Mouse (Mus musculus): Measurements from ENCODE around the gene Pde4d. TPM values are rescaled to one million over a fixed set of nuclear protein-coding genes. Genes with fewer than 3 reads are reported as not detected.
"Not testable (repeated sequence)": the region's sequence is repeated elsewhere in the genome, so short reads cannot be mapped to it uniquely, and the experiment has no call there.

The Pde4d gene
- polyA plus RNA-seq, 1 experiment from 2014 or later = 16.7 TPM

DNA sequence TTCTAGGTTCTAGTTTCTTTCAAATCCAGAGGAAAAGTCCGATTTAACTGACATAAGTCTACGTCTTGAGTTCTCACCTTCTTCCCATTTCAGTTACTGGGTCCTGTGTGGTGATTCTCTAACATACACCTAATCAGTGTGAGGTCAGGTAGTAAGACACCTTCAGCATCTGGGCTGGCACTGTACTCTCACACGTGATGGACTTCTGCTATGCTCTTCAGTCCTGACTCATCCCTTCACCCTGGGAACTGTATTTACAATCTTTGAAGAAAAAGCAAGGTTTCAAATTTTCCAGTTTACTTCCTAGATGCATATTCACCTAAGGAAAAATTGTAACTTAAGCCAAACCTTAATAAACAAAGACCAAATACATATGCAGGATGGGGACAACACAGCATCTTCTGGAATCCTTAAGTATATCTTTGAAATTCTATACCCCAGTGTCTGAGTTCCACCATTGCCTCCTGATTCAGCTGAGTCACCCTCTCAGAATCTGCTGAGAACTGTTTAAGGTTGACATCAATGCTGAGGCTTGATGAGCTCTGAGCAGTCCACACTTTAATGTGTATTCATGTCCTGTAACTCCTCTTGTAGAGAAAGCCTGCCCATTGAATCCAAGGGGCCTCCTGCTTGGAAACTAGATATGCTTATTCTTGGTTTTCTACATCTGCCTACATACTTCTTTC is 301.6 kb downstream of the Pde4d start:
- H3K27ac ChIP-seq = no peak overlapping the region
- 81% methylated on average over 3 of the region's 3 CpGs for WGBS
- no peaks in the 10 kb centered on the region for H3K27me3 ChIP-seq
- no peaks in the 10 kb centered on the region for H3K36me3 ChIP-seq
- no peak overlapping the region for H3K9ac ChIP-seq
- ATAC-seq (replicated peaks; ENCODE audit: low FRiP score) = no peak
- no peak overlapping the region for H3K4me3 ChIP-seq (replicated peaks)
- no peaks in the 10 kb centered on the region for H3K9me3 ChIP-seq (replicated peaks)
- H3K4me2 ChIP-seq = no peak overlapping the region
- H3K4me1 ChIP-seq = no peaks in the 10 kb centered on the region

DNA sequence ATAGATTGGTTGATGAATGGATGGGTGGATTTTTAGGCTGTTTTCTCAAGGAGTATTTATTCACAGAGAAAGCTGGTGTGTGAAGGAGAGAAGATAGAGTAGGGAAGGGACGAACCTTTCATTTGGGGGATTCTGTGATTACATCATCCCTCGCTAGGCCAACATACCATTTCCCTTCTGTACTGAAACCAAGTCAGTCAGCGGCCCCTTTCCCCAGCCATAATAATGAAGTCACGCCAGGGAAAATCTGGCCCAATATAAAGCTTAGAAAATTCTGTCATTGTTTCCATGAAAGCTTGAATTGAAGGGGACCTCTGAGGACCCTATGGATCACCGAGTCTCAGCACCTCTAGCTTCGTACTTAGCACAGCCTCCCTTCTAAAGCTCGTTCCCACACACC is 307.7 kb downstream of the Pde4d start:
- Histone ChIP-seq H3K4me2 (no peak overlapping the region), H3K9me3 (replicated peaks) (no peaks in the 10 kb centered on the region), H3K27me3 (no peaks in the 10 kb centered on the region), H3K27ac (no peak overlapping the region), H3K9ac (no peak overlapping the region), H3K36me3 (no peaks in the 10 kb centered on the region), H3K4me1 (no peaks in the 10 kb centered on the region), H3K4me3 (replicated peaks) (no peak overlapping the region)
- ATAC-seq (replicated peaks; ENCODE audit: low FRiP score) = no peak
- WGBS = 90% methylated on average over 7 of the region's 7 CpGs

DNA sequence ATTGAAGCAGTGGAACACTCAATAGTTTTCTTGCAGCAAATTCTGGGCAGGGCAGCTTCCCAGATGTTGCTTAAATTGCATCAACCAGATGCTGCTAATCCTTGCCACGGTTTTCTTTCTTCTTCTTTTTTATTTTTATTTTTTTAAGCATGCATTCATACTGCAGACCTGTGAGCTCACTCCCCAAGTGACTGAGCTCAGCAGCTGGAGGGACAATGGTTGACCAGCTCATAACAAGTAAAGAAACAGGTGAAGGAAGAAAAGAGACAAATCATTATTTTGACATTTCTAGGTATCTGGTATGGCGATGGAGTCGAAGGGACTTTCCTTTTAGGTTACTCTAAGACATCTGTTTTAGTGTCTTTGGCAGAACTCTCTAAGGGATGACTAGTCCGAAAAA is 308.6 kb downstream of the Pde4d start:
- Histone ChIP-seq H3K27ac (no peak overlapping the region), H3K9me3 (replicated peaks) (no peaks in the 10 kb centered on the region), H3K4me3 (replicated peaks) (no peak overlapping the region), H3K4me1 (no peaks in the 10 kb centered on the region), H3K9ac (no peak overlapping the region), H3K4me2 (no peak overlapping the region), H3K27me3 (no peaks in the 10 kb centered on the region), H3K36me3 (no peaks in the 10 kb centered on the region)
- 84% methylated on average over 4 of the region's 4 CpGs for WGBS
- no peak for ATAC-seq (replicated peaks; ENCODE audit: low FRiP score)

DNA sequence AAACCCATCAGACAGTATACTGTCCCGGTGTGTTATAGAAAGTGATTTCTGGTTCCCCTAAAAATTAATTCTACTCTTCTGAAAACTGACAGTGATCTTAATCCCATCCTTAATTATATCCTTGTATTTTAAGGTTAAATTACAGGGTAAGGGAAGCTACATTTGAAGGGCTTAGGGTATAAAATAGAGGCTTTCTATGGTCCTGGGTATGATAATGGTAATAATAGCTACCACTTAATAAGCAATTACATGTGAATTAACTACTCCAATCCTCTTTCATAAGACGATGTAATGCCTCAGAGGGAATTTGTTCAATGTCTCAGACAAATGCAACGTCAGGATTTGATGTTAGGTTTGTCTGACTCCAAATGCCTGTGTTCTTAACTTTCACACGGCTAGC is 309.4 kb downstream of the Pde4d start:
- ATAC-seq (replicated peaks; ENCODE audit: low FRiP score) = no peak
- WGBS = 87% methylated on average over 4 of the region's 4 CpGs
- Histone ChIP-seq H3K27me3 (no peaks in the 10 kb centered on the region), H3K4me1 (no peaks in the 10 kb centered on the region), H3K27ac (no peak overlapping the region), H3K9me3 (replicated peaks) (no peaks in the 10 kb centered on the region), H3K36me3 (no peaks in the 10 kb centered on the region), H3K4me3 (replicated peaks) (no peak overlapping the region), H3K9ac (no peak overlapping the region), H3K4me2 (no peak overlapping the region)

DNA sequence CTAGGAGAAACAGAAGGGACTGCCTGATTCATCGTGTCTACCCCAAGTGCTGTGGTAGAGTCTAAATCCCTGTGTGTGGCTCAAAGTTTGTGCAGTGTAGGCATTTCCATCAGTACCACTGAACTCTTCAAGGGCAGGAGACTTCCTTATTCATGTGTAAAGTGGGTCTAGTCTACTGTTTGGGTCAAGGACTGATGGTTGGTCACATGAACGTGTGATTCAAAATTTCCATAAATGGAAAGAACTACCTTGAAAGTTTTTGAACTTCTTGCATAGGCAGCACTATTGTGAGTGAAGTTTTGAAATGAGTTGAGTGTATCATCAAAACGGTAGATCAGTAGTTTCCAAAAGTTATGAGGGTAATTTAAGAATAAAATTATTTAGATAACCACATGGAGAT is 313.5 kb downstream of the Pde4d start:
- Histone ChIP-seq H3K4me2 (no peak overlapping the region), H3K27me3 (no peaks in the 10 kb centered on the region), H3K9ac (no peak overlapping the region), H3K27ac (no peak overlapping the region), H3K9me3 (replicated peaks) (no peaks in the 10 kb centered on the region), H3K4me1 (no peaks in the 10 kb centered on the region), H3K36me3 (no peaks in the 10 kb centered on the region), H3K4me3 (replicated peaks) (no peak overlapping the region)
- ATAC-seq (replicated peaks; ENCODE audit: low FRiP score) = no peak
- WGBS = 83% methylated on average over 3 of the region's 3 CpGs

DNA sequence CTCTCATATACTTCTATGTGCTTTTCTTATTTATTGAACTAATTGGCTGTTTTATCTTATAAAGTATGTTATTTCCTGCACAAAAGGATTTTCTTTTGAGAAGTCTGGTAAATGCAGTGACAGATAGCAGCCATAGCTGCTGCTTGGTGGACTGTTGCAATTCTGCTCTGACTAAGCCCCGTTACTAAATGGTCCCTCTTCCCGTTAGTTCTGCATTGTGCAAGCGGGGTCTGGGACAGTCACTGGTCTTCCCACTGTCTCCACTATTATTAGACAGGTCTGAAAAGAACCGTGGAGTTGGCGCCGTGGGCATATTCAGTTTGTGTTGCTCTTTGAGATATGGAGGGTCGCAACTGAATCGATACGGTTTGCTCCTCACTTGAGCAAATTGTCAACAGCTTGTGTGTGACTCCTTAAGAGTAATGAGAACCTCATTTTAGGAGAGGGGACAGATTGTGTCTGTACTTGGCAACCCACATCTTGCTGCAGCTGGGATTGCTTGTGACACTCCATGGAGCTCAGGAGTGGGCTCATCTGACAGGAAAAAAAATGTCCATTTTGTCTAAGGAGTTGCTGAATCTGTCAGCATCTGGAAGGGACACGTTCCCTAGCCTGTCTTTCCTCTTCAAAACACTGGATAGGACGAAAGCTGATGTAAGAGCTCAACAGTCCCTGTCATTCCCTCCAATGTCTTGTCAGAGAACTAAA is 316.4 kb downstream of the Pde4d start:
- no peak for ATAC-seq (replicated peaks; ENCODE audit: low FRiP score)
- Histone ChIP-seq H3K36me3 (no peaks in the 10 kb centered on the region), H3K27ac (no peak overlapping the region), H3K4me2 (no peak overlapping the region), H3K9me3 (replicated peaks) (no peaks in the 10 kb centered on the region), H3K4me3 (replicated peaks) (no peak overlapping the region), H3K9ac (no peak overlapping the region), H3K4me1 (no peaks in the 10 kb centered on the region), H3K27me3 (no peaks in the 10 kb centered on the region)
- 75% methylated on average over 11 of the region's 11 CpGs for WGBS

DNA sequence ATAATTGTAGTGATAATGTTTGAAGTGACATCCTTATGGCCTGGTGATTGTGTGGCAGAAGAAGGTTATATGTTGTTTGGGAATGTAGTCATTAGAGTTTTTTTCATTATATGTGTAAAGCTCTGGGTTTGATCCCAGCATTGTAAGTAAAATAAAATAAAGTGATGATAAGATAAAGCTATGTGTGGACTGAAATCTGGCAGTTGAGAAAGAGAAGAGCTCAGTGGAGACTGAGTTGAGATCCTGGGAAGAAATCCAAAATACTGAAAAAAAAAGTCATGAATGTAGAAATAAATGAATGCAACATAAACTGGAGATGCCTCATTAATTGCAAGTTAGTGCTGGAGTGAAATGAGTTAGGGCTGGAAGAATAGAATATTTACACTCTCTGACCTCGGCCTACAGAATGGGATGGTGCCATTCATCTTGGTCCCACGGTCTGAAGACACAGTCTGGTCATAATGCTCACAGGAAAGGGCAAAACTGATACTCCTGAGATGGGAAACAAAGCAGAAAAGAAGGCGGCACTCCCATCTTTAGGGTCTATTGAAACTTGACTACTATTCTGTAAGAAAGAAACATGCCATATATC is 319.8 kb downstream of the Pde4d start:
- Histone ChIP-seq H3K27me3 (no peaks in the 10 kb centered on the region), H3K4me2 (no peak overlapping the region), H3K4me1 (no peaks in the 10 kb centered on the region), H3K9me3 (replicated peaks) (no peaks in the 10 kb centered on the region), H3K27ac (no peak overlapping the region), H3K9ac (no peak overlapping the region), H3K4me3 (replicated peaks) (no peak overlapping the region), H3K36me3 (no peaks in the 10 kb centered on the region)
- ATAC-seq (replicated peaks; ENCODE audit: low FRiP score) = peak; percentile 40; the same call in 1 of the 2 replicates
- 22% methylated on average over 3 of the region's 3 CpGs for WGBS

DNA sequence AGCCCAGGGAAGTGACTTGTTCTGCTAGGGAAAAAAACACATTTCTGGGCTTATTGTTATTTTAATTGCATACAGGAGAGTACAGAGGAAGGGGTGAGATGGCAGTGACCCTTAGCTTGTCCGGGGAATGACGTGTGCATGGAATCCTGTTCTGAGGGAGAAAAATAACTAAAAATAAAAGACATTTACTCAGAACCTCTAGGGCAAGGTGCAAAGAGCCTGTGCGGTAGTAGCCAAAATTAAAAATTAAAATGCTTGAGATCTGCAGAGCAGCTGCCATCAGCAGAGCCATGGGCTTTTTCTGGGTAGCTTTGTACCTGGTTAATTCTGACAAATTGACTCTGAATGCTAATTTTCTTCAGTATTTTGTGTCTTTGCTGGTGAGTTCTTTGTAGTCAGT is 322.6 kb downstream of the Pde4d start:
- Histone ChIP-seq H3K9ac (no peak overlapping the region), H3K27ac (no peak overlapping the region), H3K4me2 (no peak overlapping the region), H3K36me3 (no peaks in the 10 kb centered on the region), H3K27me3 (no peaks in the 10 kb centered on the region), H3K4me1 (no peaks in the 10 kb centered on the region), H3K4me3 (replicated peaks) (no peak overlapping the region), H3K9me3 (replicated peaks) (no peaks in the 10 kb centered on the region)
- WGBS = 47% methylated on average over 3 of the region's 3 CpGs
- ATAC-seq (replicated peaks; ENCODE audit: low FRiP score) = 0 out of 2 replicates have a peak, but pooled peaks have one; percentile 43

DNA sequence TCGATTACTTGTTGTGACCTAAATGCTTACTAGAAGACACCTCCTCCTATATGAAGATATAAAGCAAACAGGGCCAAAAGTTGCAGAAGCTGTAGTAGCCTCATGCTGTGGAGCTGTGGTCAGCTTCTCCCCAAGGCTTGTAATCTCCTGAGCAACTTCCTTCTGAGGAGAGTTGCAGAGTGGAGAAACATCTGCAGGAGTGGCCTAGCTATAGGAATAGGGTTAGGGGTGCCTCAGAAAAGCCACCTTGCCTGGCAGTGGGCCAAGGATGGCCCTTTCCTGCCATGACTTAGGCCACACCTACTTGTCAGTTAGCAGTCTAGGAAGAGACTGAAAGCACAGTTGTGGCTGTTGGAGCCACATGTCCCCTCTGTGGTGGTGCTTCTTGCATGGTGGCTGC is 325.2 kb downstream of the Pde4d start:
- Histone ChIP-seq H3K4me1 (no peaks in the 10 kb centered on the region), H3K9me3 (replicated peaks) (no peaks in the 10 kb centered on the region), H3K36me3 (no peaks in the 10 kb centered on the region), H3K4me2 (no peak overlapping the region), H3K27me3 (no peaks in the 10 kb centered on the region), H3K27ac (no peak overlapping the region), H3K9ac (no peak overlapping the region), H3K4me3 (replicated peaks) (no peak overlapping the region)
- ATAC-seq (replicated peaks; ENCODE audit: low FRiP score) = no peak
- 93% methylated on average over 1 of the region's 1 CpGs for WGBS

DNA sequence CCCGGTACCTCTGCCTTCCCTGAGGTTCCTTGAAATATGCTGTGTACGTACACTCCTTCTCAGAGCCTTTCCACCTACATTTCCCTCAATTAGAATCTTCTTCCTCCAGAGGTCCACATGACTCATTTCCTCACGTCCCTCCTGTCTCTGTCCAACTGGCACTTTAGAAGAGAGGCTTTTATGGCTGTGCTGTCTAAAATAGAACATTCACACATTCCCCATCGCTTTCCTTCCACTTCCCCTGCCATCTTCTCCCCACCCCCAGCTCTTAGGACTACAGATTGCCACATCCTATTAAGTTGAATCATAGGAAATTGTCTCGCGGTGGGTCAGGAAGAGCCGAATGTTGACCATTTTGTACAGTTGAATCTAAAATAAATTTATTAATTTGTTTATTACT is 326.1 kb downstream of the Pde4d start:
- H3K4me3 ChIP-seq (replicated peaks) = no peak overlapping the region
- no peaks in the 10 kb centered on the region for H3K4me1 ChIP-seq
- no peaks in the 10 kb centered on the region for H3K9me3 ChIP-seq (replicated peaks)
- no peak overlapping the region for H3K4me2 ChIP-seq
- H3K36me3 ChIP-seq = no peaks in the 10 kb centered on the region
- ATAC-seq (replicated peaks; ENCODE audit: low FRiP score) = no peak
- no peak overlapping the region for H3K9ac ChIP-seq
- WGBS = 61% methylated on average over 7 of the region's 7 CpGs
- no peaks in the 10 kb centered on the region for H3K27me3 ChIP-seq
- H3K27ac ChIP-seq = no peak overlapping the region

DNA sequence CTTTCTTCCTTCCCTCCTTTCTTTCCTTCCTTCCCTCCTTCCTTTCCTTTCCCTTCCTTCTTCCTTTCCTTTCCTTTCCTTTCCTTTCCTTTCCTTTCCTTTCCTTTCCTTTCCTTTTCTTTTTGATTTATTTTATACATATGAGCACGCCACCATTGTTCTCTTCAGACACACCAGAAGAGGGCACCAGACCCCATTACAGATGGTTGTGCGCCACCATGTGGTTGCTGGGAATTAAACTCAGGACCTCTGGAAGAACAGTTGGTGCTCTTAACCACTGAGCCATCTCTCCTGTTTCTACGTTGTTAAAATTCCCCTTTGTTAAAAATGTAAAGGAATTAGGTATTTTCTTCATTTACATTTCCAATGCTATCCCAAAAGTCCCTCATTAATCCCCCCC is 347.9 kb downstream of the Pde4d start:
- H3K4me1 ChIP-seq; H3K4me2 ChIP-seq; H3K27me3 ChIP-seq; H3K36me3 ChIP-seq; H3K4me3 ChIP-seq (replicated peaks); H3K27ac ChIP-seq; ATAC-seq (replicated peaks; ENCODE audit: low FRiP score); H3K9ac ChIP-seq; H3K9me3 ChIP-seq (replicated peaks): not testable (repeated sequence)
- WGBS = 75% methylated on average over 3 of the region's 3 CpGs

DNA sequence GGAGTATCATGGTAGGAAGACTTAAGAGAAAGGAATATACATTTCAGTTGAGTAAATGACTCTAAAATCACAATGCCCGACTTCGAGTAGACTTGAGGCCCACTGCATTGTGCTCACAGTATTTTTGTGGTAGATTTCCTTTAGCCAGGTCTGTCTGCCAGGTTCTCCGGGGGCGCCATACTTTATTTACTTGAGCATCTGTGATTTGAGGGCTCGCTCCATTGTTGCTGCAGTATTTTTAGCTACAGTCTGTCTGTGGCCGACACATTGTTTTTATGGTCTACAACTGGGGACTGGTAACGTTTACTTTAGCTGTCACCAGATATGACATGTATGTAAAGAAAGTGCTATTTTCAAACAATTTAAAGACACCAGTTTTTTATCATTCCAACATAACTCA is 359.4 kb downstream of the Pde4d start:
- H3K27me3 ChIP-seq = no peaks in the 10 kb centered on the region
- no peaks in the 10 kb centered on the region for H3K9me3 ChIP-seq (replicated peaks)
- H3K27ac ChIP-seq = no peak overlapping the region
- H3K36me3 ChIP-seq = no peaks in the 10 kb centered on the region
- no peak overlapping the region for H3K4me2 ChIP-seq
- WGBS = 81% methylated on average over 7 of the region's 7 CpGs
- no peak overlapping the region for H3K4me3 ChIP-seq (replicated peaks)
- no peak overlapping the region for H3K9ac ChIP-seq
- no peaks in the 10 kb centered on the region for H3K4me1 ChIP-seq
- no peak for ATAC-seq (replicated peaks; ENCODE audit: low FRiP score)
